Mouse (Mus musculus): ENCODE measurements around the gene Scgb2b17. TPM values are rescaled to one million over a fixed set of nuclear protein-coding genes. Genes with fewer than 3 reads are reported as not detected.
"Not testable (repeated sequence)": the region's sequence is repeated elsewhere in the genome, so short reads cannot be mapped to it uniquely, and the experiment has no call there.

Scgb2b17 gene
- polyA plus RNA-seq (2015; fragmentation: Nextera tagmentation; extraction: Ambion mirVana): not detected in 2 replicates

- not testable (repeated sequence) for H3K4me3 ChIP-seq; ATAC-seq (ENCODE audit: low read depth); H3K27ac ChIP-seq (replicated peaks)
Measured at GRCm38 (mm10) chr7:33056461-33056860, at the start of gene Scgb2b17. TSS of gene Scgb2b17 (minus strand) at chr7:33056561.

GRCm38 (mm10) chr7:33063149-33063548 lies 6.8 kb upstream of the Scgb2b17 start, which contains the start of gene Scgb1b17:
TSS of gene Scgb1b17 (plus strand) at chr7:33063449.
- not testable (repeated sequence) for H3K27me3 ChIP-seq; H3K36me3 ChIP-seq; H3K4me2 ChIP-seq; H3K9me3 ChIP-seq; H3K4me1 ChIP-seq (replicated peaks); H3K27ac ChIP-seq (replicated peaks); H3K4me3 ChIP-seq; ATAC-seq (ENCODE audit: low read depth); H3K9ac ChIP-seq

More at GRCm38 (mm10) chr7:33056461-33056860, at the start of gene Scgb2b17:
- H3K36me3 ChIP-seq; H3K4me2 ChIP-seq; H3K4me1 ChIP-seq (replicated peaks); H3K27me3 ChIP-seq; H3K9me3 ChIP-seq; H3K9ac ChIP-seq: not testable (repeated sequence)

Other genes with a start within 250 kb of the Scgb2b17 start
- not detected in 2 replicates for gene Scgb2b15, start 226.9 kb downstream of the Scgb2b17 start, polyA plus RNA-seq (2015; fragmentation: Nextera tagmentation; extraction: Ambion mirVana)
- gene Scgb1b15, start 220.0 kb downstream of the Scgb2b17 start, polyA plus RNA-seq (2015; fragmentation: Nextera tagmentation; extraction: Ambion mirVana): not detected in 2 replicates
- not detected in 2 replicates for gene Scgb1b17, start 6.9 kb upstream of the Scgb2b17 start, polyA plus RNA-seq (2015; fragmentation: Nextera tagmentation; extraction: Ambion mirVana)
- not detected in 2 replicates for gene Scgb2b18, start 117.3 kb upstream of the Scgb2b17 start, polyA plus RNA-seq (2015; fragmentation: Nextera tagmentation; extraction: Ambion mirVana)
- gene Scgb1b18, start 129.0 kb upstream of the Scgb2b17 start, polyA plus RNA-seq (2015; fragmentation: Nextera tagmentation; extraction: Ambion mirVana): not detected in 2 replicates
- gene Scgb2b19, start 223.8 kb upstream of the Scgb2b17 start, polyA plus RNA-seq (2015; fragmentation: Nextera tagmentation; extraction: Ambion mirVana): not detected in 2 replicates
- not detected in 2 replicates for gene Scgb1b19, start 230.7 kb upstream of the Scgb2b17 start, polyA plus RNA-seq (2015; fragmentation: Nextera tagmentation; extraction: Ambion mirVana)

Data from neural tube, embryonic 13.5 days (tissue).